Mouse (Mus musculus) megakaryocyte, embryonic 14.5 days (primary cell): ENCODE measurements at regions not wholly inside any gene's neighbourhood (a gene's known extent, or its start where the extent isn't known, plus 50 kb on each side); places are given as distances from the start of the nearest gene placed in this dataset.

Experiments used
- FLI1 ChIP-seq: IDR thresholded peaks from 2 replicates; pipeline ENCODE4 v1.6.1; 2012; ENCODE audit warnings: low read length, inconsistent platforms, mixed read lengths
- GATA1 ChIP-seq: IDR thresholded peaks from 3 replicates; pipeline ENCODE4 v1.6.1; 2012; ENCODE audit warnings: mixed read lengths, low read length, inconsistent platforms, borderline replicate concordance

DNA sequence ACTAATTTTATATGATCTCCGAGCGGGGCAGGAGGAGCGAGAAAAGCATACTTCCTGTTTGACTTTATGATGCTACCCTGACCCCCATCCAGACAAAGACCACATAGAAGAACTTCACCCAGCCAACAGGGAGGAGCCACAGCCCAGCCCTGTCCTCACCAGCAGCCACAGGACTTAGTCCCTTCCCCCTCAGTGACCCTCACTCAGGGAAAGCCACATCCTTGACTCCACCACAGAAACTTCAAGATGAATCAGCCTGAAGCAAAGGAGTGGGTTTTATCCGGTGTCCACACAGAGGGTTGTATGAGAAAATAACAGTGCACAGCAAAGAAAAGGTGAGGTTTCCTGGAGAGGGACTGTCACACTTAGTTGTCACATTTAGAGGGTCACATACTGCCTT, 141.4 kb upstream of the Jarid2 start:
- no peak for TF ChIP-seq GATA1
- TF ChIP-seq FLI1 = no peak
